Mouse (Mus musculus) hindbrain, postnatal 0 days (tissue): ENCODE results near the gene Spata45. TPM values are rescaled to one million over a fixed set of nuclear protein-coding genes. Genes with fewer than 3 reads are reported as not detected.

Source experiments
- ATAC-seq: fragments of 200-750 bp; cut with Nextera tagmentation; 2 replicates; pipeline ENCODE4 v1.8.0; 2017; ENCODE audit warnings: mild to moderate bottlenecking, moderate TSS enrichment, moderate library complexity
- DNase-seq: peaks from one replicate; pipeline ENCODE4 v3.0.0-alpha.2; 2015; ENCODE audit warnings: low spot score
- H3K27ac ChIP-seq: fragments of 300-500 bp; sonication (generic); 2 replicates; pipeline ENCODE4 v1.5.1; 2014; ENCODE audit warnings: mild to moderate bottlenecking
- H3K27me3 ChIP-seq: fragments of 300-500 bp; sonication (generic); 2 replicates; pipeline ENCODE4 v1.6.1; 2014; ENCODE audit warnings: low read length, mixed read lengths; ENCODE audit not compliant: insufficient read depth
- H3K36me3 ChIP-seq: fragments of 300-500 bp; sonication (generic); 2 replicates; pipeline ENCODE4 v1.6.1; 2014; ENCODE audit warnings: low read length, mixed read lengths; ENCODE audit not compliant: insufficient read depth
- H3K4me1 ChIP-seq: fragments of 300-500 bp; sonication (generic); 2 replicates; pipeline ENCODE4 v1.6.1; 2014; ENCODE audit warnings: antibody characterized with exemption, low read length, mixed read lengths; ENCODE audit not compliant: insufficient read depth
- H3K4me2 ChIP-seq: fragments of 300-500 bp; sonication (generic); 2 replicates; pipeline ENCODE4 v1.6.1; 2014; ENCODE audit warnings: low read depth, mild to moderate bottlenecking, low read length, moderate library complexity, mixed read lengths
- H3K4me3 ChIP-seq: fragments of 300-500 bp; sonication (generic); 2 replicates; pipeline ENCODE4 v1.5.1; 2014; ENCODE audit warnings: low read length
- H3K9ac ChIP-seq: fragments of 300-500 bp; sonication (generic); replicated peaks from 2 replicates; pipeline ENCODE4 v1.6.1; 2014; ENCODE audit warnings: mild to moderate bottlenecking, low read length, moderate library complexity, mixed read lengths
- H3K9me3 ChIP-seq: fragments of 300-500 bp; sonication (generic); 2 replicates; pipeline ENCODE4 v1.6.1; 2016; ENCODE audit warnings: low read length, mixed read lengths
- CTCF ChIP-seq: IDR thresholded peaks from 2 replicates; pipeline ENCODE4 v1.5.1; 2016; ENCODE audit warnings: antibody characterized with exemption, control low read depth, low read depth
- WGBS: fragments of 180-500 bp; shearing (Covaris S2); extraction: QIAGEN DNeasy Blood & Tissue Kit; methylation state at CpG from one replicate; pipeline ENCODE4 v1.1.7; 2014; 5-methylcytosine and 5-hydroxymethylcytosine counted together
- polyA plus RNA-seq: library from polyadenylated mRNA; unstranded; fragments of >200 nt; fragmentation: Nextera tagmentation; extraction: Ambion mirVana; gene quantifications from 2 replicates; pipeline ENCODE4 v1.2.1, GENCODE M21; 2015
- total RNA-seq: library from RNA; depleted of rRNA; stranded (reverse); fragments of >200 nt; gene quantifications from 2 replicates; pipeline ENCODE4 v1.2.3, GENCODE M21; 2014; rRNA removed

The Spata45 gene
- total RNA-seq (not detected in 2 replicates), polyA plus RNA-seq (not detected in 2 replicates)

- WGBS = 81% methylated on average over 6 of the region's 6 CpGs
- Histone ChIP-seq H3K27ac (no peak within 1 kb of the TSS), H3K9me3 (no peaks in the 10 kb centered on the region), H3K36me3 (no peaks in the 10 kb centered on the region), H3K4me2 (no peak within 1 kb of the TSS), H3K27me3 (no peaks in the 10 kb centered on the region), H3K9ac (no peak within 1 kb of the TSS), H3K4me1 (no peaks in the 10 kb centered on the region), H3K4me3 (no peak within 1 kb of the TSS)
- ATAC-seq = no peak
- TF ChIP-seq CTCF = no peak
- no peak for DNase-seq
Measured at GRCm38 (mm10) chr1:191036554-191037334, at the start of gene Spata45. Spata45 (plus strand) TSS chr1:191036639.

GRCm38 (mm10) chr1:190989437-190990082 is 46.9 kb upstream of the Spata45 start:
- Histone ChIP-seq H3K4me2 (no peak overlapping the region), H3K27me3 (no peaks in the 10 kb centered on the region), H3K27ac (no peak overlapping the region), H3K4me3 (no peak overlapping the region), H3K4me1 (no peaks in the 10 kb centered on the region), H3K9ac (no peak overlapping the region), H3K36me3 (no peaks in the 10 kb centered on the region), H3K9me3 (no peaks in the 10 kb centered on the region)
- ATAC-seq (no peak), DNase-seq (no peak)
- TF ChIP-seq CTCF = no peak
- WGBS = 79% methylated on average over 9 of the region's 9 CpGs

GRCm38 (mm10) chr1:190995548-190995947 is 40.9 kb upstream of the Spata45 start:
- Histone ChIP-seq H3K4me3 (no peak overlapping the region), H3K27me3 (no peaks in the 10 kb centered on the region), H3K4me2 (no peak overlapping the region), H3K27ac (no peak overlapping the region), H3K36me3 (no peaks in the 10 kb centered on the region), H3K4me1 (no peaks in the 10 kb centered on the region), H3K9me3 (peaks cover 6% of the 10 kb centered on the region; the same call in 1 of the 2 replicates), H3K9ac (no peak overlapping the region)
- DNase-seq = peak; percentile 85
- no peak for TF ChIP-seq CTCF
- 24% methylated on average over 7 of the region's 7 CpGs for WGBS
- ATAC-seq = peak; percentile 84

- WGBS = 70% methylated on average over 6 of the region's 6 CpGs
- Histone ChIP-seq H3K9ac (no peak overlapping the region), H3K9me3 (peaks cover 6% of the 10 kb centered on the region; the same call in 1 of the 2 replicates), H3K4me2 (no peak overlapping the region), H3K27ac (no peak overlapping the region), H3K27me3 (no peaks in the 10 kb centered on the region), H3K36me3 (no peaks in the 10 kb centered on the region), H3K4me3 (no peak overlapping the region), H3K4me1 (no peaks in the 10 kb centered on the region)
- DNase-seq = peak; percentile 16
- ATAC-seq = no peak
- TF ChIP-seq CTCF = peak; percentile 60
Measured at GRCm38 (mm10) chr1:190996346-190996877, 40.0 kb upstream of the Spata45 start.

GRCm38 (mm10) chr1:190998027-190998426 is 38.4 kb upstream of the Spata45 start:
- 93% methylated on average over 1 of the region's 1 CpGs for WGBS
- ATAC-seq = no peak

GRCm38 (mm10) chr1:191000686-191001085 is 35.8 kb upstream of the Spata45 start:
- Histone ChIP-seq H3K9me3 (peaks cover 6% of the 10 kb centered on the region; the same call in 1 of the 2 replicates), H3K36me3 (peaks cover 4% of the 10 kb centered on the region; the same call in 1 of the 2 replicates), H3K4me2 (no peak overlapping the region), H3K4me3 (no peak overlapping the region), H3K4me1 (no peaks in the 10 kb centered on the region), H3K27ac (no peak overlapping the region), H3K27me3 (no peaks in the 10 kb centered on the region), H3K9ac (no peak overlapping the region)
- DNase-seq (peak; percentile 66), ATAC-seq (no peak)
- WGBS = 55% methylated on average over 3 of the region's 3 CpGs
- no peak for TF ChIP-seq CTCF

More at GRCm38 (mm10) chr1:190998027-190998426, 38.4 kb upstream of the Spata45 start:
- Histone ChIP-seq H3K36me3 (no peaks in the 10 kb centered on the region), H3K27ac (no peak overlapping the region), H3K4me3 (no peak overlapping the region), H3K27me3 (no peaks in the 10 kb centered on the region), H3K9me3 (peaks cover 6% of the 10 kb centered on the region; the same call in 1 of the 2 replicates), H3K4me2 (no peak overlapping the region), H3K4me1 (no peaks in the 10 kb centered on the region), H3K9ac (no peak overlapping the region)
- no peak for DNase-seq
- no peak for TF ChIP-seq CTCF
